In genomic region chr13:28718169-28718867, GRCm38 (mm10) we compare ENCODE assay signal across 10 mouse cellular contexts.
A peak's percentile ranks its signal among the peaks of the same experiment; 100 is the strongest.
DNase-seq lines count a peak whose midpoint lies in the region; ATAC-seq and TF ChIP-seq lines count a peak whose summit lies in the region.
"Had no signal": no experiment of that assay in that cellular context is flagged by ENCODE, and none has a peak within 500 bp of the region (broad histone marks: within the 10 kb centered on the region; RNA-seq: fewer than 3 reads in every experiment).

No protein-coding gene starts in this region.

- no peak overlapping the region for H3K4me2 ChIP-seq in lung, embryonic 16.5 days (ENCODE audit: low read depth, low read length)
- H3K4me2 ChIP-seq in intestine, embryonic 16.5 days (ENCODE audit: low read depth, low read length) = no peak overlapping the region

- H3K9me3 ChIP-seq in lung, embryonic 16.5 days (ENCODE audit: control insufficient read depth, low read length) = no peaks in the 10 kb centered on the region
- no peaks in the 10 kb centered on the region for H3K9me3 ChIP-seq in intestine, embryonic 16.5 days (ENCODE audit: control insufficient read depth, low read length)
- H3K9me3 ChIP-seq: G1E had no signal

- H3K27me3 ChIP-seq in lung, embryonic 16.5 days (ENCODE audit: control insufficient read depth, insufficient read depth, low read depth, low read length) = no peaks in the 10 kb centered on the region
- no peaks in the 10 kb centered on the region for H3K27me3 ChIP-seq in intestine, embryonic 16.5 days (replicated peaks; ENCODE audit: control insufficient read depth, insufficient read depth, low read length)
- no peaks in the 10 kb centered on the region for H3K27me3 ChIP-seq in thymus, adult 2 months (ENCODE audit: control insufficient read depth, insufficient read depth, low read length)

- no peak for DNase-seq in lung, postnatal 14 days
- DNase-seq in gastrocnemius, postnatal 25 days = peak; percentile 40
- DNase-seq in lung, postnatal 10 days = peak; percentile 50
- no peak for DNase-seq in thymus, adult 2 months
- DNase-seq in left cerebral cortex, adult 9 months (ENCODE audit: low spot score in 2 of 2) = no peak

- H3K4me1 ChIP-seq in lung, embryonic 16.5 days (replicated peaks; ENCODE audit: control insufficient read depth, insufficient read depth, low read length) = peaks cover 36% of the 10 kb centered on the region
- H3K4me1 ChIP-seq in intestine, embryonic 16.5 days (ENCODE audit: control insufficient read depth, insufficient read depth, low read length) = peaks cover 16% of the 10 kb centered on the region
- peaks cover 30% of the 10 kb centered on the region for H3K4me1 ChIP-seq in thymus, adult 2 months (replicated peaks; ENCODE audit: control insufficient read depth, insufficient read depth, low read length)

- no peak for TF ChIP-seq POLR2A in thymus, adult 2 months (IDR thresholded peaks at IDR 0.05; ENCODE audit: control insufficient read depth, extremely low read depth, insufficient read depth, low read length, poor library complexity)

- peak; percentile 85 for ATAC-seq in lung, embryonic 16.5 days (ENCODE audit: low read depth)
- ATAC-seq in intestine, embryonic 16.5 days = peak; percentile 82
- ATAC-seq in monocyte, adult 5-6 weeks (replicated peaks; ENCODE audit: insufficient number of reproducible peaks, low FRiP score, low TSS enrichment, poor library complexity, severe bottlenecking) = no peak

- WGBS in lung, embryonic 16.5 days = 18% methylated on average over 11 of the region's 11 CpGs
- 22% methylated on average over 11 of the region's 11 CpGs for WGBS in intestine, embryonic 16.5 days
- 37% methylated on average over 11 of the region's 11 CpGs for WGBS in thymus, adult 2 months

- H3K27ac ChIP-seq in lung, embryonic 16.5 days (ENCODE audit: low read length) = peak overlapping the region; percentile 36
- peak overlapping the region; percentile 53 for H3K27ac ChIP-seq in intestine, embryonic 16.5 days (ENCODE audit: low read length)
- H3K27ac ChIP-seq in thymus, adult 2 months (ENCODE audit: control insufficient read depth, insufficient read depth, low read length) = peak overlapping the region; percentile 43
- H3K27ac ChIP-seq: macrophage had no signal

- TF ChIP-seq CTCF in thymus, adult 2 months (IDR thresholded peaks at IDR 0.05; ENCODE audit: borderline replicate concordance, control insufficient read depth, extremely low read depth, insufficient read depth, low read length, poor library complexity) = no peak

- H3K4me3 ChIP-seq in lung, embryonic 16.5 days (ENCODE audit: low read length) = no peak overlapping the region
- no peak overlapping the region for H3K4me3 ChIP-seq in intestine, embryonic 16.5 days (ENCODE audit: low read length)
- H3K4me3 ChIP-seq in thymus, adult 2 months (ENCODE audit: control insufficient read depth, insufficient read depth, low read length) = no peak overlapping the region

- peak overlapping the region; percentile 2; the same call in 1 of the 2 replicates for H3K9ac ChIP-seq in lung, embryonic 16.5 days (ENCODE audit: low read length)
- no peak overlapping the region for H3K9ac ChIP-seq in intestine, embryonic 16.5 days (ENCODE audit: low read depth, low read length)

- H3K36me3 ChIP-seq in lung, embryonic 16.5 days (ENCODE audit: control insufficient read depth, insufficient read depth, low read length) = no peaks in the 10 kb centered on the region
- H3K36me3 ChIP-seq in intestine, embryonic 16.5 days (ENCODE audit: control insufficient read depth, insufficient read depth, low read length) = no peaks in the 10 kb centered on the region
- no peaks in the 10 kb centered on the region for H3K36me3 ChIP-seq in thymus, adult 2 months (ENCODE audit: control insufficient read depth, insufficient read depth, low read length)
- H3K36me3 ChIP-seq: G1E had no signal

Comparison
In these comparisons a context has a peak if more than half of its experiments do, and no peak if none do; other contexts are left out.
1. DNase-seq: peak in gastrocnemius, postnatal 25 days (single experiment) and lung, postnatal 10 days (single experiment); none in lung, postnatal 14 days (single experiment), thymus, adult 2 months (single experiment) and left cerebral cortex, adult 9 months (0 of 2).
2. Peak in every context shown above with its lines, with median percentiles within 50 percentile points of each other: H3K27ac ChIP-seq.